Mouse (Mus musculus) liver, embryonic 12.5 days (tissue): Measurements from ENCODE around the gene Slc45a3. TPM values are rescaled to one million over a fixed set of nuclear protein-coding genes. Genes with fewer than 3 reads are reported as not detected.

ENCODE experiments used
- ATAC-seq: fragments of 200-750 bp; cut with Nextera tagmentation; 2 replicates; pipeline ENCODE4 v1.8.0; 2017; ENCODE audit warnings: moderate number of reproducible peaks, mild to moderate bottlenecking, moderate library complexity
- H3K27ac ChIP-seq: fragments of 300-500 bp; sonication (generic); 2 replicates; pipeline ENCODE4 v1.5.1; 2016; ENCODE audit warnings: mild to moderate bottlenecking
- H3K27me3 ChIP-seq: fragments of 300-500 bp; sonication (generic); replicated peaks from 2 replicates; pipeline ENCODE4 v1.6.1; 2016; ENCODE audit warnings: mild to moderate bottlenecking, moderate library complexity
- H3K36me3 ChIP-seq: fragments of 300-500 bp; sonication (generic); 2 replicates; pipeline ENCODE4 v1.6.1; 2016; ENCODE audit warnings: mild to moderate bottlenecking, moderate library complexity
- H3K4me1 ChIP-seq: fragments of 300-500 bp; sonication (generic); 2 replicates; pipeline ENCODE4 v1.6.1; 2016
- H3K4me2 ChIP-seq: fragments of 300-500 bp; sonication (generic); 2 replicates; pipeline ENCODE4 v1.6.1; 2016; ENCODE audit warnings: mild to moderate bottlenecking, moderate library complexity
- H3K4me3 ChIP-seq: fragments of 300-500 bp; sonication (generic); 2 replicates; pipeline ENCODE4 v1.5.1; 2016; ENCODE audit warnings: mild to moderate bottlenecking, moderate library complexity
- H3K9ac ChIP-seq: fragments of 300-500 bp; sonication (generic); 2 replicates; pipeline ENCODE4 v1.6.1; 2016; ENCODE audit warnings: mild to moderate bottlenecking, moderate library complexity
- H3K9me3 ChIP-seq: fragments of 300-500 bp; sonication (generic); replicated peaks from 2 replicates; pipeline ENCODE4 v1.6.1; 2016; ENCODE audit warnings: mild to moderate bottlenecking, moderate library complexity
- WGBS: fragments of 180-500 bp; shearing (Covaris S2); methylation state at CpG from one replicate; pipeline ENCODE4 v1.1.7; 2016; ENCODE audit not compliant: insufficient replicate concordance; 5-methylcytosine and 5-hydroxymethylcytosine counted together
- polyA plus RNA-seq: library from polyadenylated mRNA; unstranded; fragments of >200 nt; fragmentation: Nextera tagmentation; extraction: Ambion mirVana; gene quantifications from 2 replicates; pipeline ENCODE4 v1.2.1, GENCODE M21; 2016

The Slc45a3 gene
- polyA plus RNA-seq, 1 experiment from 2014 or later, result 3.8 TPM

DNA sequence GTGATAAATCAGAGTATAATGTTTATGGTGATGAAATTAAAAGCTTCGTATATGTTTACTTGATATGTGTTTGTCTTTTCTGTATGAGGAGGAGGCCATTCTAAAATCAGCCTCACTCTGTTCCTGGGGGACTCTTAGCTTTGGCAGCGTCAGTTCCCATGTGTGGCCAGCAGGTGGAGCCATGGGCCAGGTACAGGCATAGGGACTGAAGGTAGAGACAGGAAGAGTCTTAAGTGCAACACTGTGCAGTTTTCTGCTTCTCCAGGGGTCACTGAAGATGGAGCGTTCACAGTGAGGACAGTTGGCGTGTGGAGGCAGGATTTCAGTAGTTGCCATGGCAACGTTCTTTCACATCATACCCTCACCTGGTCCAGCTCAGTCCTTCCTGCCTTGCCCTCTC lies 20.1 kb downstream of the Slc45a3 start:
- 9% methylated on average over 5 of the region's 5 CpGs for WGBS
- no peak overlapping the region for H3K4me2 ChIP-seq
- peak; percentile 38; the same call in 1 of the 2 replicates for ATAC-seq
- H3K36me3 ChIP-seq, result no peaks in the 10 kb centered on the region
- no peaks in the 10 kb centered on the region for H3K27me3 ChIP-seq
- H3K27ac ChIP-seq, result no peak overlapping the region
- H3K9me3 ChIP-seq, result no peaks in the 10 kb centered on the region
- no peak overlapping the region for H3K4me3 ChIP-seq
- no peak overlapping the region for H3K9ac ChIP-seq
- H3K4me1 ChIP-seq, result no peaks in the 10 kb centered on the region

DNA sequence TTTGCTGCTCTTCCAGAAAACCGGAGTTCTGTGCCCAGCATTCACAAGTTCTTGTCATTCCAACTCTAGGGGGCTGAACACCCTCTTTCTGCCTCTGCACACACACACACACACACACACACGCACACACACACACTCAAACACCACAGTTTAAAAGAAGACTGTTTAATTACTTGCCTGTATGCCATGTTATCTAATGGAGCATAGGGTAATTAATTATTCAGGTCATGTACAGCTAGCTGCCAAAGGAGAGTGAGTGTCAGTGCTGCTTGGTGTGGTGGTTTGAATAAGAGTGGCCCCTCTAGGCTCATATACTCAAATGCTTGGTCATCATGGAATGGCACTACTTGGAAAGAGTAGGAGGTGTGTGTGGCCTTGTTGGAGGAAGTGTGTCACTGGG lies 21.0 kb downstream of the Slc45a3 start:
- Histone ChIP-seq H3K4me3 (no peak overlapping the region), H3K4me2 (no peak overlapping the region), H3K9me3 (no peaks in the 10 kb centered on the region), H3K27me3 (no peaks in the 10 kb centered on the region), H3K4me1 (no peaks in the 10 kb centered on the region), H3K36me3 (no peaks in the 10 kb centered on the region), H3K9ac (no peak overlapping the region), H3K27ac (no peak overlapping the region)
- WGBS, result 62% methylated on average over 2 of the region's 2 CpGs
- no peak for ATAC-seq

DNA sequence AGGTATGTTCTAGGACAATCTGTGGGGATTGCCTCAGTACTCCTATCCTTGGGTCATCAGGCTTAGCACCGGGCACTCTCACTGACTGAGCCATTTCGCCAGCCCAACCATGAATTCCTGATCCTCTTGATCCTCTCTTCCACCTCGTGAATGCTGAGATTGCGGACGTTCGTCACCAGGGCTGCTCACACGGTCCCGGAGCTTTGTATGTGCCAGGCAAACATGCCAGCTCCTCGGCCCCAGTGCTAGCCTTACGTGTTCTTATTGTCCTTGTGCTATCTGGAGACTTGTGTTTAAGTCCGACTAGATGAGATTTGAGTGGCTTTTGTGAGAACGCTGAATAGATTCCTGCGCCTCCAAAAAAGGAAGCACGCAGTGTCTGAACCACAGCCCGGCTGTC lies 24.7 kb downstream of the Slc45a3 start:
- Histone ChIP-seq H3K4me3 (no peak overlapping the region), H3K27me3 (no peaks in the 10 kb centered on the region), H3K9ac (no peak overlapping the region), H3K9me3 (no peaks in the 10 kb centered on the region), H3K4me2 (no peak overlapping the region), H3K4me1 (no peaks in the 10 kb centered on the region), H3K27ac (no peak overlapping the region), H3K36me3 (no peaks in the 10 kb centered on the region)
- no peak for ATAC-seq
- WGBS, result 65% methylated on average over 15 of the region's 15 CpGs

- no peaks in the 10 kb centered on the region for H3K9me3 ChIP-seq
- H3K9ac ChIP-seq, result no peak overlapping the region
- H3K4me2 ChIP-seq, result no peak overlapping the region
- H3K4me3 ChIP-seq, result no peak overlapping the region
- H3K27me3 ChIP-seq, result no peaks in the 10 kb centered on the region
- H3K27ac ChIP-seq, result no peak overlapping the region
- no peaks in the 10 kb centered on the region for H3K4me1 ChIP-seq
- no peak for ATAC-seq
- WGBS, result 63% methylated on average over 3 of the region's 4 CpGs
- no peaks in the 10 kb centered on the region for H3K36me3 ChIP-seq
Observed at GRCm38 (mm10) chr1:131989476-131989875, 26.7 kb downstream of the Slc45a3 start.

GRCm38 (mm10) chr1:131990083-131990760 lies 27.5 kb downstream of the Slc45a3 start:
- no peak overlapping the region for H3K4me3 ChIP-seq
- no peaks in the 10 kb centered on the region for H3K4me1 ChIP-seq
- H3K9me3 ChIP-seq, result no peaks in the 10 kb centered on the region
- no peak overlapping the region for H3K9ac ChIP-seq
- H3K27ac ChIP-seq, result no peak overlapping the region
- no peaks in the 10 kb centered on the region for H3K27me3 ChIP-seq
- no peak overlapping the region for H3K4me2 ChIP-seq
- WGBS, result 62% methylated on average over 9 of the region's 9 CpGs
- ATAC-seq, result no peak
- no peaks in the 10 kb centered on the region for H3K36me3 ChIP-seq

DNA sequence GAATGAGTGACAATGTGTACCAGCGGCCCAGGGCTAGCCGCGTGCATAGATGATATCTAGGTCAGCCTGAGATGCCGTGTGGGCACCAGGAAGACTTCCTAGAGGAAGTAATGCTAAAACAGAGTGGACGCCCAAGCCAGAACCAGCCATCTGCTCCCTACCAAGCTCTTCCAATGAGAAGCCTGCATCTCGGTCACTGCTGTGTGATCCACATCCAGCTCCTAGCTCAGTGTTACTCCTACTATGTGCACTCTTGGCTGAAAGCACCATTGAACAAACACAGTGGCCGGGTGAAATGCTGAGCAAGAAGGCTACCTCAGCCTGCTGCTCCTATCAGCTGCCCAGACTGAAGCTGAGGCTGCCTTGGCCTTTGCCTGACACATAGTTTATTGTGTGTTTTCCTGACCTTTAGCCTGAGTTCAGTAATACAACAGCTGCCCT lies 29.8 kb downstream of the Slc45a3 start:
- WGBS, result 58% methylated on average over 7 of the region's 7 CpGs
- Histone ChIP-seq H3K4me2 (no peak overlapping the region), H3K4me1 (no peaks in the 10 kb centered on the region), H3K9ac (no peak overlapping the region), H3K4me3 (no peak overlapping the region), H3K9me3 (no peaks in the 10 kb centered on the region), H3K36me3 (no peaks in the 10 kb centered on the region), H3K27me3 (no peaks in the 10 kb centered on the region), H3K27ac (no peak overlapping the region)
- no peak for ATAC-seq

DNA sequence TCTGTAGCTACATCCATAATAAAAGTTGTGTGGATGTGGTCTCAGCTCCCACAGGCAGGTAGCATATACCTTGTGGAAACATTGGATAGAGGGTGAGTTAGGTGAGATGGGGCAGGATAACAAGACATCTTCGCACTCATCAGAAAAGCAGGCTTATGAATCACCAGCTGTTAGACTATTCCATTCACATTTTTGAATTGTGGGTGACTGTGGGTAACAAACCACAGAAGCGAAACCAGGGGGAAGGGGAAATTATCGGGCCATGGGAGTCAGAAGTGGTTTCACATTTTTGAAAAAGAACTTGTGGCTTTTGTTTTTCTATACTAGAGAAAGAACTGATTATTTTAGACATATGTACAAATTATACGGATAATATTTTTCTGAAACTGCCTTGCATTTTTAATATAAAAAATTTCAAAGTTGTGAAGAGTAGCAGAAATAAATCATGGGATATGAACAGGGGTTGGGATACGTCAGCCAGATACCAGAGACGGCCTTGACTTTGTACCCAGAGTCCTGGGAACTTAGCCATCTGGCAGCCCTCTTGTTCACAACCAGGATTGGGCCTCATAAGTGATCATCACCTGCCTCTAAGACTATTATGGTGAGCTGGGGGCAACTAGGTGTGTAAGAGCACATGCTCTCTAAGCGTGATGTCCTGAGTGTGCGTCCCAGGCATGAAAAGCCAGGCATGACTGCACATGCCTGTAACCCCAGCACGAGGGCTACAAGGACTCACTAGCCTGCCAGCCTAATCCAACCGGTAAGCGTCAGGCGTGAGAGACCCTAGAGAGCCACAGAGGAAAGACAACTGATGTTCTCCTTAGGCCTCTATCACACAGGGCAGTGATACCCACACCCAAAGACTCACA lies 30.6 kb downstream of the Slc45a3 start:
- H3K4me2 ChIP-seq, result no peak overlapping the region
- no peaks in the 10 kb centered on the region for H3K4me1 ChIP-seq
- no peaks in the 10 kb centered on the region for H3K9me3 ChIP-seq
- WGBS, result 68% methylated on average over 12 of the region's 12 CpGs
- no peaks in the 10 kb centered on the region for H3K27me3 ChIP-seq
- H3K36me3 ChIP-seq, result no peaks in the 10 kb centered on the region
- no peak for ATAC-seq
- H3K9ac ChIP-seq, result no peak overlapping the region
- H3K27ac ChIP-seq, result no peak overlapping the region
- H3K4me3 ChIP-seq, result no peak overlapping the region

- Histone ChIP-seq H3K27ac (no peak overlapping the region), H3K4me2 (no peak overlapping the region), H3K4me3 (no peak overlapping the region), H3K9ac (no peak overlapping the region), H3K4me1 (no peaks in the 10 kb centered on the region), H3K9me3 (no peaks in the 10 kb centered on the region), H3K27me3 (no peaks in the 10 kb centered on the region), H3K36me3 (no peaks in the 10 kb centered on the region)
- ATAC-seq, result 0 out of 2 replicates have a peak, but pooled peaks have one; percentile 27
- WGBS, result 18% methylated on average over 4 of the region's 4 CpGs
Observed at GRCm38 (mm10) chr1:131995062-131995461, 32.3 kb downstream of the Slc45a3 start.

DNA sequence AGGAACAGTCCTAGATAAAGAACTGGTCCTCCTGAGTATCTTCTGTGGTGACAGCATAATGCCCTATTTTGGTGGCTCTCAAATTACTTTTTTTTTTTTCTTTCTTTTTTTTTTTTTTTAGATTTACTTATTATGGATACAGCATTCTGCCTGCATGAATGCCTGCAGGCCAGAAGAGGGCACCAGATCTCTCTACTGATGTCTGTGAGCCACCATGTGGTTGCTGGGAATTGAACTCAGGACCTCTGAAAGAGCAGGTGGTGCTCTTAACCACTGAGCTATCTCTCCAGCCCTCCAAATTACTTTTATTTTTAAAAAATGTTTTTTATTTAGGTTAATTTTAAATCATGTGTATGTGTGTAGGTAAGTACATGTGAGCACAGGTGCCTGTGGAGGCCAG lies 37.7 kb downstream of the Slc45a3 start:
- Histone ChIP-seq H3K27ac (no peak overlapping the region), H3K9me3 (no peaks in the 10 kb centered on the region), H3K9ac (no peak overlapping the region), H3K36me3 (no peaks in the 10 kb centered on the region), H3K4me2 (no peak overlapping the region), H3K4me1 (peaks cover 7% of the 10 kb centered on the region; the same call in 1 of the 2 replicates), H3K27me3 (no peaks in the 10 kb centered on the region), H3K4me3 (no peak overlapping the region)
- ATAC-seq, result no peak

DNA sequence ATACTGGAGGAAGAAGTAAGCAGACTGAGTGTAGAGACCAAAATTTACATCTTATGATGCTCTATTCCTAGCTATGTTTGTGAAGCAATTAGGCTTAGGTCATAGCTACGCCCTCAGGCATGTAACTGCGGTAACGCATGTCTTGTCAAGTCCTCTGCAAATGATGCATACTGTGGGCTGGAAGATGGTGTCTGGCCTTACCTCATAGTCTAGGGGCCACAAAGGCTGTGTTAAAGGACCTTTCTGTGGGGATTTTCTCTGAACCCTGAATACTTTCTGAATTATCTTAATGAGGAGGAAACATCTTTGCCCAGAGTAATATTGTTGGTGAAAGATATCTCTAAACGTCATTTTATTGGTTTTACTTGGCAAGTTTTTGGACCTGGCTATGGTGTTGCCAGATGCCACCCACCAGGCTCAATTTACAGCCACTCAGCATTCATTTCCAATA lies 39.1 kb downstream of the Slc45a3 start:
- no peaks in the 10 kb centered on the region for H3K36me3 ChIP-seq
- peaks cover 19% of the 10 kb centered on the region for H3K4me1 ChIP-seq
- no peaks in the 10 kb centered on the region for H3K27me3 ChIP-seq
- no peak overlapping the region for H3K27ac ChIP-seq
- 73% methylated on average over 4 of the region's 4 CpGs for WGBS
- H3K9me3 ChIP-seq, result no peaks in the 10 kb centered on the region
- no peak overlapping the region for H3K9ac ChIP-seq
- no peak for ATAC-seq
- no peak overlapping the region for H3K4me2 ChIP-seq
- H3K4me3 ChIP-seq, result no peak overlapping the region

DNA sequence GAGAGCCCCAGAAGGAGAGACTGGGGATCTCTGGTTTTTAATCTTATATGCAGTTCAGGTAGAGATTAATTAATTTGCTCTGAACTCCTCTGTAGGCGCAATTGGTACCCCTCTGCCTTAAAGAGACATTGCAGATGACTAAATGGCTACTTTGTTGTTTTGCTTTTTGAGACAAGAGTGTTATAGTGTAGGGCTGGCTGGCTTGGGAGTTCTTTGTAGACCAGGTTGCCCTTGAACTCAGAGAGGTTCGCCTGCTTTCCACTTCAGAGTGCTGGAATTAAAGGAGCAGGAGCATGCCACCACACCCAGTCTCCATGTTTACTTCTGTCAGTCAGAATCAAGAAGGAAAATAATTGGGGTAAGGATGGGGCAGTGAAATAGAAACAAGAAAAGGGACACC lies 40.3 kb downstream of the Slc45a3 start:
- ATAC-seq, result no peak
- Histone ChIP-seq H3K4me1 (peaks cover 19% of the 10 kb centered on the region), H3K9me3 (no peaks in the 10 kb centered on the region), H3K36me3 (no peaks in the 10 kb centered on the region), H3K27me3 (no peaks in the 10 kb centered on the region), H3K4me3 (no peak overlapping the region), H3K4me2 (no peak overlapping the region), H3K27ac (no peak overlapping the region), H3K9ac (no peak overlapping the region)
- 57% methylated on average over 2 of the region's 2 CpGs for WGBS

- no peak overlapping the region for H3K27ac ChIP-seq
- H3K9me3 ChIP-seq, result no peaks in the 10 kb centered on the region
- WGBS, result 28% methylated on average over 1 of the region's 1 CpGs
Observed at GRCm38 (mm10) chr1:132003817-132004216, 41.0 kb downstream of the Slc45a3 start.

More at GRCm38 (mm10) chr1:132003817-132004216, 41.0 kb downstream of the Slc45a3 start:
- Histone ChIP-seq H3K4me3 (no peak overlapping the region), H3K4me2 (no peak overlapping the region), H3K9ac (no peak overlapping the region), H3K4me1 (peaks cover 21% of the 10 kb centered on the region), H3K36me3 (no peaks in the 10 kb centered on the region), H3K27me3 (no peaks in the 10 kb centered on the region)
- no peak for ATAC-seq
